Mouse (Mus musculus): Measurements from ENCODE around the gene Brap.
A peak's percentile ranks its signal among the peaks of the same experiment; 100 is the strongest.

Gene Brap

DNA sequence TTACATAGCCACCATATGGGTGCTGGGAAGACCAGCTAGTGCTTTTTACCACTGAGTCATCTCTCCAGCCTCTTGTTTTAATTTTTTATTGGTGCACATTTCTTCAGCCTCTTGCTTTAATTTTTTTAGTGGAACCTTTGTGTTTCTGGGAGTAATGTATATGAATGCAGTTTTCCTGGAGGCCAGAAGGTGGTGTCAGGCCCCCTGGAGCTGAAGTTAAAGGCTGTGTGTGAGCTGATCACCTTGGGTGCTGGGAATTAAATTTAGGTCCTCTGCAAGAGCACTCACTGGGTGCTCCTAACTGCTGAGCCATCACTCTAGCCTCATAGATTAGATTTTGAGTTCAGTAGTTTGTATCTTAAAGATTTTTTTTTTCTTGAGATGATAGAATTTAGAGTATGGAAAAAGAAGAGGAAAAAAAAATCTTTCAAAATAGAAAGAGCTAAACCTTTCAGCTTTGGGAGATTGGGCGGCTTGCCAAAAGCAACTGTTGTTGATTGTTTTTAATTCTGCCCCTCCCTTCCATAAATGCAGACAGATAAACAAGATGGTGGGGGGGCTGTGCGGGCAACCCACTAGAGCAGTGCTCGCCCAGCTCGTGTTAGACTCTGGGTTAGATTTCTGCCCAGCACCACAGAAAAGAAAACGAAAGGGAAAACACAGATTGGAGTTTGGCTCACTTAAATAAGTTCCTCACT lies 60.7 kb downstream of the Brap start:
- no peak for DNase-seq

- no peak for DNase-seq
Measured at GRCm38 (mm10) chr5:121721841-121722240, 61.5 kb downstream of the Brap start.

DNA sequence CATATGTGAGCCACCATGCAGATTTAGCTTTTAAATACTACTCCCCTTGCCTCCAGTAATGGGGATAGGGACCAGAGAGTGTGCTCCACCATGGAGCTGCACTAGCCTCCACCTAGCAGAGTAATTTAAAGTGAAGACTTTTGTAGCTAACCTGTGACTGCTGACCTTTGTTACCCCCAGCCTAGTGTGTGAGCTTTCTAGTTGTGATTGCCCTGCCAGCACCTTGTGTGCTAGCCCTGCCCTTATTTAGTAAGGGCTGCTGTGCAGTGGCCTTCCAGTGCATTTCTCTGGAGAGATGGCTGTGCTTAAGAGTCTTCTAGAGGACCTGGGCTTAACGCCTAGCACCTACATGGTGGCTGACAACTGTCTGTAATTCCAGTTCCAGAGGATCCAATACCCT lies 64.3 kb downstream of the Brap start:
- peak; percentile 35 for DNase-seq

- DNase-seq: no peak
Measured at GRCm38 (mm10) chr5:121730057-121730456, 69.7 kb downstream of the Brap start.

GRCm38 (mm10) chr5:121736641-121737040 lies 76.3 kb downstream of the Brap start:
- DNase-seq: no peak
